Mouse (Mus musculus): Measurements from ENCODE around the gene Cacna1c. TPM values are rescaled to one million over a fixed set of nuclear protein-coding genes. Genes with fewer than 3 reads are reported as not detected.

The Cacna1c gene
- polyA plus RNA-seq, 1 experiment from 2014 or later = 4.0 TPM

DNA sequence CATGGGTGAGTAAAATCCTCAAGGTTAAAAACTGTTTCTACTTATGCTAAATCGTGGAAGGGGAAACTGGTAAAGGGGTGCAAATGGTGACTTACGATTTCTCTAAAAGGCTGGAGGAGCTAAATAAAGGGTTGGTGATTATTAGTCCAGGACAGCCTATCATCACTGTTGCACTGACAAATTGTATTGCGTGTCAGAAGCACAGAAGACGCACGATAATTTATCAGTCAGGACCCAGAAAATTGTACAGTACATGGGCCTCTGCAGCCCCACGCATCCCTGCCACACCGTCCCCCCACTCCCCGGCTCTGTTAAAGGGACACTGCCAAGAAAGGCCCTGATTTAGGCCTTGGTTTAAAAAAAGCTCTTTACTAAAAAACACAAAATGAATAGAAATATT, 352.7 kb downstream of the Cacna1c start:
- Histone ChIP-seq H3K27me3 (ENCODE audit: control insufficient read depth, insufficient read depth, low read length) (no peaks in the 10 kb centered on the region), H3K9ac (ENCODE audit: low read depth, low read length) (no peak overlapping the region), H3K4me2 (replicated peaks; ENCODE audit: low read depth, low read length) (no peak overlapping the region), H3K4me1 (replicated peaks; ENCODE audit: control insufficient read depth, insufficient read depth, low read length) (0 out of 2 replicates have a peak, but pooled peaks cover 3% of the 10 kb centered on the region), H3K9me3 (ENCODE audit: control insufficient read depth, low read length) (no peaks in the 10 kb centered on the region), H3K27ac (ENCODE audit: low read depth, low read length) (no peak overlapping the region), H3K4me3 (ENCODE audit: low read depth, low read length) (no peak overlapping the region), H3K36me3 (ENCODE audit: control insufficient read depth, insufficient read depth, low read length) (no peaks in the 10 kb centered on the region)
- 91% methylated on average over 8 of the region's 8 CpGs for WGBS
- DNase-seq (ENCODE audit: low spot score) (no peak), ATAC-seq (ENCODE audit: low FRiP score) (no peak)

DNA sequence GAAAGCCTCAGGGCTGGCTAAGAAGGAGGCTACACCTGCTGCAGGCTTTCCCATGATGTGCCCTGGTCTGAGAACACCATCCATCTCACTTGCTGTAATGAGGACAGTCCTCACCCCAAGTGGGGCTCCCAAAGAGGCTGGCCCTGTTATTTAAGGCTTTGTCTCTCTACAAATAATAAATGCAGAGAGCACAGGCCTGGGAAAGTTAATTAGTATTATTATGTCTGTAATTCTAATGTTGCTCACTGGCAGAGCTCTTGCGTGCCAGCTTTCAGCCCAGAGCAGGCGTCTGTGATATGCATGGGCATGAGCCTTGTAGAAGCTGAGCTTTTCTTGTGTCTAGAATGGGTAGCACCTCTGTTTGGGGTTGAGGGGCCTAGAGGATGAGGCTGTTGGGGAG, 354.3 kb downstream of the Cacna1c start:
- no peak overlapping the region for H3K9ac ChIP-seq (ENCODE audit: low read depth, low read length)
- 92% methylated on average over 2 of the region's 2 CpGs for WGBS
- no peaks in the 10 kb centered on the region for H3K36me3 ChIP-seq (ENCODE audit: control insufficient read depth, insufficient read depth, low read length)
- H3K9me3 ChIP-seq (ENCODE audit: control insufficient read depth, low read length) = no peaks in the 10 kb centered on the region
- 0 out of 2 replicates have a peak, but pooled peaks cover 3% of the 10 kb centered on the region for H3K4me1 ChIP-seq (replicated peaks; ENCODE audit: control insufficient read depth, insufficient read depth, low read length)
- no peak overlapping the region for H3K27ac ChIP-seq (ENCODE audit: low read depth, low read length)
- no peaks in the 10 kb centered on the region for H3K27me3 ChIP-seq (ENCODE audit: control insufficient read depth, insufficient read depth, low read length)
- no peak overlapping the region for H3K4me3 ChIP-seq (ENCODE audit: low read depth, low read length)
- DNase-seq (ENCODE audit: low spot score) = no peak
- ATAC-seq (ENCODE audit: low FRiP score) = no peak
- H3K4me2 ChIP-seq (replicated peaks; ENCODE audit: low read depth, low read length) = no peak overlapping the region

DNA sequence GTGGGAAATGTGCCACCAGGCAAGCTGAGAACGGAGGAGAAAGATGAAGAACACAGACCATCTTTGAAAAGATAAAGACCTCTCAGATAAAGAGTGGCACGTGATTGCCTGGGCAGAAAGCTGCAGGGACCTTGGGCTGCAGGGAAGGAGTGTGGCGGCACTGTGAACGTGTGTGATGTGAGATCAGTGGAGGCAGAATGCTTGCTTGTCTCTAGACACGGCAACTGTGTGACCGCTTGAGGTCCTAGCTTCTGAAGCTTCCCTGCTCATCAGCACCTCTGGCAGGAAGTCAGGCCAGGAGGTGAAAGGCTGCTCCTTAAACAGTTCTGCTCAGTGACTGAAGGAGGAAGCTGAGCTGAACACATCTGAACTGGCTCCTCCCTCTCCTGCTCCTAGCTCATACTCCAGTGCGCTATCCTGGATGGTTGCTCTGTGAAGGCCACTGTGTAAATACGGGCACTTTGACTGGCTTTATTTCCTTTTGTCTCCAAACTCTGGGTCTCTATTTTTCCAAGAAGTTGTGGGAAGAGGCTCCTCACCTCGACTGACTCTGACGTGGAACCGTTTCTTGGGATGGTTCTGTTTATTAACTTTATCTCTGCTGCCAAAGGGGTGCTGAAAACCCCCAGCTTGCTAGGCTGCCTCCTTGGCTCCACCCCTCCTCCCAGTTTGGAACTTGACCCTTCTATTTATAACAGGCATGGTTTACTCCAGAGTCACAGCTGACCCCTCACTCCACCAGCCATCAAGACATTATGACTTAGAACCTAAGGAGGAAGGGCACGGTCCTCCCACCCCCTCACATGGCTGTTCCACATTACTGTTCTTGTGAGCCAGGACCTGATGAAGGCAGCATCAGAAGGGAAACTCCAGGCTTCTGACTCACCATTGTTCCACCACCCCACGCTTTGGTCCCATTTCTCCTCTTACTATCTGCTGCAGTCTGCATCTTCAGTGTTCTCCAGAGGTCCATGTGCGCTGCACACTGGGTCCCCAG, 357.0 kb downstream of the Cacna1c start:
- no peak overlapping the region for H3K4me2 ChIP-seq (replicated peaks; ENCODE audit: low read depth, low read length)
- DNase-seq (ENCODE audit: low spot score) (no peak), ATAC-seq (ENCODE audit: low FRiP score) (no peak)
- WGBS = 70% methylated on average over 14 of the region's 14 CpGs
- no peaks in the 10 kb centered on the region for H3K36me3 ChIP-seq (ENCODE audit: control insufficient read depth, insufficient read depth, low read length)
- H3K9me3 ChIP-seq (ENCODE audit: control insufficient read depth, low read length) = no peaks in the 10 kb centered on the region
- H3K4me1 ChIP-seq (replicated peaks; ENCODE audit: control insufficient read depth, insufficient read depth, low read length) = no peaks in the 10 kb centered on the region
- H3K9ac ChIP-seq (ENCODE audit: low read depth, low read length) = no peak overlapping the region
- no peaks in the 10 kb centered on the region for H3K27me3 ChIP-seq (ENCODE audit: control insufficient read depth, insufficient read depth, low read length)
- H3K4me3 ChIP-seq (ENCODE audit: low read depth, low read length) = no peak overlapping the region
- no peak overlapping the region for H3K27ac ChIP-seq (ENCODE audit: low read depth, low read length)

DNA sequence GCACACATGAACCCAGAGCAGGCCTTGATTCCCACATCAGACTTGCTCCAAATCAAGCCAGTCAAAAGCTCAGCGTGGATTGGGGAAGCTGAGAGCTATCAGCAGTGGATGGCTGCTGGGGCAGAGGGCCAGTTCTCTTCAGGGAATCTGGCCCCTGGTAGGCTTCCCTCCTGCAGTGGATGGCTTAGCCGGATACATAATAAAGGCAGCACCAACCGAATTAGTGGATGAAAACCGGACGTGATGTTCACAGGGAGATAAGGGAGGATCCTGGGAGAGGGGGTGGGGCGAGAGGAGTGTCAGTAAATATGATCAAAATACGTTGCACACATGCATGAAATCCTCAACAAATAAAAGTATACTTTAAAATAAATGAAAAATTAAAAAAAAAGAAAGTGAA, 359.5 kb downstream of the Cacna1c start:
- Histone ChIP-seq H3K27me3 (ENCODE audit: control insufficient read depth, insufficient read depth, low read length) (no peaks in the 10 kb centered on the region), H3K4me2 (replicated peaks; ENCODE audit: low read depth, low read length) (no peak overlapping the region), H3K4me3 (ENCODE audit: low read depth, low read length) (no peak overlapping the region), H3K36me3 (ENCODE audit: control insufficient read depth, insufficient read depth, low read length) (no peaks in the 10 kb centered on the region), H3K9me3 (ENCODE audit: control insufficient read depth, low read length) (no peaks in the 10 kb centered on the region), H3K9ac (ENCODE audit: low read depth, low read length) (no peak overlapping the region), H3K27ac (ENCODE audit: low read depth, low read length) (no peak overlapping the region), H3K4me1 (replicated peaks; ENCODE audit: control insufficient read depth, insufficient read depth, low read length) (no peaks in the 10 kb centered on the region)
- whole genome bisulfite sequencing = 26% methylated on average over 7 of the region's 7 CpGs
- DNase-seq (ENCODE audit: low spot score) = no peak
- ATAC-seq (ENCODE audit: low FRiP score) = no peak

DNA sequence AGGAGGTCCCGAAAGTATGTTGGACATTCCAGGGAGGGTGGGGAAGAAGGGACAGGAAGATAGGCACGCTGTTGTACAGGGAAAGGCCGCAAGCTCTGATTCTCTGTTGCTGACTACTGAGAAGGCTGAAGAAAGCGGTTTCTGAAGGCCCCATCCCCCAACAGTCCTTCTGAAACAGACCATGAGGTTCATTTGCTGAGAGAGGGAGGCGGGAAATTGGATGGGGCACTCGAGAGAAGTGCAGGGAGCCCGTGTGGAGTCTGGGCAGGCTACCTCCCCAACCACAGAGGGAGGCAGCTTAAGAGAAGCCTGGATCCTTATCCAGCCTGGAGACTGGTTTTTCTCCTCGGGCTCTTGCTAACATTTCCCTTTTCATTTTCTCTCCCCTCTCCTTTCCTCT, 362.2 kb downstream of the Cacna1c start:
- Histone ChIP-seq H3K9me3 (ENCODE audit: control insufficient read depth, low read length) (no peaks in the 10 kb centered on the region), H3K27ac (ENCODE audit: low read depth, low read length) (no peak overlapping the region), H3K4me3 (ENCODE audit: low read depth, low read length) (no peak overlapping the region), H3K27me3 (ENCODE audit: control insufficient read depth, insufficient read depth, low read length) (no peaks in the 10 kb centered on the region), H3K4me2 (replicated peaks; ENCODE audit: low read depth, low read length) (no peak overlapping the region), H3K36me3 (ENCODE audit: control insufficient read depth, insufficient read depth, low read length) (no peaks in the 10 kb centered on the region), H3K9ac (ENCODE audit: low read depth, low read length) (no peak overlapping the region), H3K4me1 (replicated peaks; ENCODE audit: control insufficient read depth, insufficient read depth, low read length) (no peaks in the 10 kb centered on the region)
- no peak for DNase-seq (ENCODE audit: low spot score)
- 56% methylated on average over 8 of the region's 8 CpGs for WGBS
- ATAC-seq (ENCODE audit: low FRiP score) = no peak

DNA sequence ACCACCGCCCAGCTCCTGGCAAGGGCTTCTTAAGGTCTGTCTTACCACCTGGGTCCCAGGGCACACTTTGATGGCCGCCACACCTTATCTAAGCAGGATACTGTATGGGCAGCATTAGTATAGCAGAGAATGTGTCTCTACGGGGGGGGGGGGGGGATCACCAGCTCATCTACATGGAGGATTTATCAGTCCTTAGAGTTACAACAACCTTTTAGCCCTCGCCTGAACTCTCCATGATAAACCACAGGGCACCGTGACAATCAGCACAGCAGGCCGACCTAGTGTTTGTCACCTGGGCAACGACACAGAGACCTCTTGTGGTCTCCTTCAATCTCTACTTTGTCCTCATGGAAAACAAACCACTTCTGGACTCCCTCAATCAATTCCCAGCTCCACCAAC, 363.2 kb downstream of the Cacna1c start:
- Histone ChIP-seq H3K36me3 (ENCODE audit: control insufficient read depth, insufficient read depth, low read length) (no peaks in the 10 kb centered on the region), H3K27me3 (ENCODE audit: control insufficient read depth, insufficient read depth, low read length) (no peaks in the 10 kb centered on the region), H3K9ac (ENCODE audit: low read depth, low read length) (no peak overlapping the region), H3K9me3 (ENCODE audit: control insufficient read depth, low read length) (no peaks in the 10 kb centered on the region), H3K4me1 (replicated peaks; ENCODE audit: control insufficient read depth, insufficient read depth, low read length) (no peaks in the 10 kb centered on the region), H3K4me2 (replicated peaks; ENCODE audit: low read depth, low read length) (no peak overlapping the region), H3K27ac (ENCODE audit: low read depth, low read length) (no peak overlapping the region), H3K4me3 (ENCODE audit: low read depth, low read length) (no peak overlapping the region)
- ATAC-seq (ENCODE audit: low FRiP score) (no peak), DNase-seq (ENCODE audit: low spot score) (no peak)
- WGBS = 87% methylated on average over 6 of the region's 7 CpGs

DNA sequence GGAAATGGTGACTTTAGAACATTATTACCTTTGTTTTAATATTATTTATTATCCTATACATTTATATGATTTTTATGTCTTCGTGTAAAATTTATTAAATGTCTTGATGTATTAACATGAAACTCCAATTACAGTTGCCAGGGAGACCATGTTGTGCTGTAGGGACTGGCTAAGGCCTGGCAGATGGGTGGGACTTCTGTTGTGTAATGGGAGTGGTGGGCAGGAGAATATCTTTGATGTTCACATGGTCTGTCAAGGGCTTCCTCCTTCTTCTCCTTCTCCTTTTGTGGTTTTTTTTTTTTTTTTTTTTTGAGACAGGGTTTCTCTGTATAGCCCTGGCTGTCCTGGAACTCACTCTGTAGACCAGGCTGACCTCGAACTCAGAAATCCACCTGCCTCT, 363.6 kb downstream of the Cacna1c start:
- no peaks in the 10 kb centered on the region for H3K36me3 ChIP-seq (ENCODE audit: control insufficient read depth, insufficient read depth, low read length)
- H3K9me3 ChIP-seq (ENCODE audit: control insufficient read depth, low read length) = no peaks in the 10 kb centered on the region
- H3K27ac ChIP-seq (ENCODE audit: low read depth, low read length) = no peak overlapping the region
- no peak overlapping the region for H3K4me2 ChIP-seq (replicated peaks; ENCODE audit: low read depth, low read length)
- no peaks in the 10 kb centered on the region for H3K27me3 ChIP-seq (ENCODE audit: control insufficient read depth, insufficient read depth, low read length)
- whole genome bisulfite sequencing = 86% methylated on average over 2 of the region's 2 CpGs
- no peak overlapping the region for H3K4me3 ChIP-seq (ENCODE audit: low read depth, low read length)
- no peak overlapping the region for H3K9ac ChIP-seq (ENCODE audit: low read depth, low read length)
- ATAC-seq (ENCODE audit: low FRiP score) (no peak), DNase-seq (ENCODE audit: low spot score) (no peak)
- no peaks in the 10 kb centered on the region for H3K4me1 ChIP-seq (replicated peaks; ENCODE audit: control insufficient read depth, insufficient read depth, low read length)

DNA sequence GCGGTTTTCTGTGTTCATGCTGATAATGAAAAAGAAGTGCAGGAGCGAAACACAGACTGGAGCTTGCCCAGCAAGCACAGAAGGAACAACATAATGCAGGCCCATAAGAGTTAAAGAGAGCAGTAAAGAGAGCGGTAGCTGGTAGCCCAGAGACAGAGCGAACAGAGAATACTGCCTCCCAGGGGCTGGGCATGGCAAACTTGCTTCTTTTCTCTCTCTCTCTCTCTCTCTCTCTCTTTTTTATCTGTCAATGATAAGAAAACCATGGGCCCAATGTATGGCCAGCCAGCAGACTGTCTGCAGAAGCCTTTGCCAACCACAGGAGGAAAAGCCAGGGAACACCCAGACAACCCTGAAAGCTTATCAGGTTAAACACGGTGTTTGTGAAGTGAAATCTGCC, 365.4 kb downstream of the Cacna1c start:
- 91% methylated on average over 5 of the region's 5 CpGs for WGBS
- Histone ChIP-seq H3K4me3 (ENCODE audit: low read depth, low read length) (no peak overlapping the region), H3K27me3 (ENCODE audit: control insufficient read depth, insufficient read depth, low read length) (no peaks in the 10 kb centered on the region), H3K36me3 (ENCODE audit: control insufficient read depth, insufficient read depth, low read length) (no peaks in the 10 kb centered on the region), H3K4me2 (replicated peaks; ENCODE audit: low read depth, low read length) (no peak overlapping the region), H3K9ac (ENCODE audit: low read depth, low read length) (no peak overlapping the region), H3K27ac (ENCODE audit: low read depth, low read length) (no peak overlapping the region), H3K4me1 (replicated peaks; ENCODE audit: control insufficient read depth, insufficient read depth, low read length) (no peaks in the 10 kb centered on the region), H3K9me3 (ENCODE audit: control insufficient read depth, low read length) (no peaks in the 10 kb centered on the region)
- DNase-seq (ENCODE audit: low spot score) (no peak), ATAC-seq (ENCODE audit: low FRiP score) (no peak)

DNA sequence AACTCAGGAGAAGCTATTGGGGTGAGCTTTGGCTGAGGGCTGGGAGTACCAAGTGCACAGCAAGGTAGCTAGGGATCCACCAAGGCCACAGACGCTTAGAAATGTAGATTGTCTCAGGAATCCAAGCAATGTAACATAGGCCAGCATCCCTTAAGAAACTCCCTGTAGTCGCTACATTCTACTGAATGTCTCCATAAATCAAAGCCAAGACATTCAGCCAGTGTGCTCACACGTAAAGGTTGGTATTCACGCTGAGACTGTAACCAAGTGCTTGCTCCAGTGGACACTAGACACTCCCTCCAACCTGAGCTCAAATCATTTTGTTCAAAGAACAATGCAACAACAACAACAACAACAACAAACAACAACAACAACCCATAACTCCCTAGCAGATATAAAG, 368.0 kb downstream of the Cacna1c start:
- H3K4me3 ChIP-seq (ENCODE audit: low read depth, low read length) = no peak overlapping the region
- H3K9ac ChIP-seq (ENCODE audit: low read depth, low read length) = no peak overlapping the region
- no peaks in the 10 kb centered on the region for H3K36me3 ChIP-seq (ENCODE audit: control insufficient read depth, insufficient read depth, low read length)
- H3K9me3 ChIP-seq (ENCODE audit: control insufficient read depth, low read length) = no peaks in the 10 kb centered on the region
- H3K27me3 ChIP-seq (ENCODE audit: control insufficient read depth, insufficient read depth, low read length) = no peaks in the 10 kb centered on the region
- DNase-seq (ENCODE audit: low spot score) (no peak), ATAC-seq (ENCODE audit: low FRiP score) (no peak)
- 75% methylated on average over 4 of the region's 4 CpGs for WGBS
- H3K27ac ChIP-seq (ENCODE audit: low read depth, low read length) = no peak overlapping the region
- H3K4me1 ChIP-seq (replicated peaks; ENCODE audit: control insufficient read depth, insufficient read depth, low read length) = no peaks in the 10 kb centered on the region
- no peak overlapping the region for H3K4me2 ChIP-seq (replicated peaks; ENCODE audit: low read depth, low read length)

Measured in hindbrain, embryonic 11.5 days (tissue).